Mouse (Mus musculus) heart, adult 2 months (tissue): Measurements from ENCODE around the gene Adam19.

Experiments used
- CTCF ChIP-seq: fragments of 200-600 bp; IDR thresholded peaks from 2 replicates; pipeline ENCODE4 v1.8.1; 2022; ENCODE audit warnings: antibody characterized with exemption, mild to moderate bottlenecking, moderate library complexity
- POLR2A ChIP-seq: fragments of 200-500 bp; IDR thresholded peaks from 2 replicates; pipeline ENCODE4 v1.6.1; 2011; ENCODE audit warnings: mild to moderate bottlenecking, low read depth, low read length, control low read depth; ENCODE audit not compliant: insufficient read depth

DNA sequence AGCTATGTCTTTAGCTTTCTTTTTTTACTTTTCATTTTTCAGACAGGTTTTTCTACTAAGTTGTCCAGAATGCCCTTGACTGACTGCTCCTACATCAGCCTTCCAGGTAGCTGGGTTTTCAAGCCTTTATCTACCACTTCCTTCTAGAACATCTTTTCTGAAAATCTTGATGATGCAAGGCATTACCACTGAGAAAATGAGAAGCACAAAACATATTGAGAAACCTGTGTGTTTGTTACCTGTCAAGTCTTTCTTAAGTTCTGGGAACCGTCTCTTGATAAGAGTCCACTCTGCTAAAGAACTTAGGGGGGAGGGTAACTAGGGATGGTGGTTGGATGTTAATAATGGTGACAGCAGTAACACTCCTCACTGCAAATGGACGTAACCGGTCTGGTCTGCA is 19.7 kb downstream of the Adam19 start:
- no peak for TF ChIP-seq POLR2A
- no peak for TF ChIP-seq CTCF
